Mouse (Mus musculus) liver, adult 2 months (tissue): ENCODE measurements at regions not wholly inside any gene's neighbourhood (a gene's known extent, or its start where the extent isn't known, plus 50 kb on each side); places are given as distances from the start of the nearest gene placed in this dataset.

Experiments used
- CTCF ChIP-seq: fragments of 200-500 bp; IDR thresholded peaks from 2 replicates; pipeline ENCODE4 v1.5.1; 2011; ENCODE audit warnings: low read depth, low read length, control low read depth
- POLR2A ChIP-seq: fragments of 200-500 bp; IDR thresholded peaks from 2 replicates; pipeline ENCODE4 v1.6.1; 2011; ENCODE audit warnings: low read length, control low read depth; ENCODE audit not compliant: insufficient read depth; ENCODE audit errors: extremely low read depth

DNA sequence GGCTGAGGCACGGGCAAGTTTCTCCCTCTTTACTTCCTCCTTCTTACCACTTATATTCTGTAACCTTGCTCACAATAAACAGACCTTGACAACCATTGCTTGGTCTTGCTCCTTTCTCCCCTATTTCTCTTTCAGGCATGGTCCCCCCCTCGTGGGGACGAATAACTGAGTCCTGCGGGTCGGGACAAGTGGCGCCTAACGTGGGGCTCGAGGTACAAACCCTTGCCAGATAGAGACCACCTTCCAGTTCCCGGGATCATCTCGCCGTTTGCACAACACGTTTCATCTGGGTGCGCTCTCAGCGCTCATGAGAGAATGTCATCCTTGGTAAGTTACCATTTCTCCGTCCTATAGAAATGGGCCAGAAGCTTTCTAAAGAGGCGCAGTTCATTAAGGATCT lies 79.6 kb upstream of the Foxn3 start:
- TF ChIP-seq CTCF (no peak), POLR2A (no peak)
